Mouse (Mus musculus): ENCODE data around the gene H3f3a. TPM values are rescaled to one million over a fixed set of nuclear protein-coding genes. Genes with fewer than 3 reads are reported as not detected.
A peak's percentile ranks its signal among the peaks of the same experiment; 100 is the strongest.

The H3f3a gene
- polyA plus RNA-seq (2012; ENCODE audit: insufficient read depth, low replicate concordance), result 752 and 2,061 TPM in 2 replicates

- Histone ChIP-seq H3K9me3 (no peaks in the 10 kb centered on the region), H3K4me1 (peaks cover 37% of the 10 kb centered on the region), H3K4me3 (replicated peaks) (peak within 1 kb of the TSS; percentile 98), H3K36me3 (replicated peaks; ENCODE audit: low read length) (peaks cover 43% of the 10 kb centered on the region), H3K27me3 (replicated peaks) (no peaks in the 10 kb centered on the region)
- TF ChIP-seq FLI1 (IDR thresholded peaks at IDR 0.05; ENCODE audit: low read length) (no peak), GATA1 (IDR thresholded peaks at IDR 0.05; ENCODE audit: borderline replicate concordance, low read length) (no peak)
These were observed at the start of gene H3f3a for GRCm38 (mm10) chr1:180813885-180814740. TSS of gene H3f3a (minus strand) at chr1:180813943.

- Histone ChIP-seq H3K9me3 (no peaks in the 10 kb centered on the region), H3K27me3 (replicated peaks) (no peaks in the 10 kb centered on the region), H3K36me3 (replicated peaks; ENCODE audit: low read length) (peaks cover 98% of the 10 kb centered on the region), H3K4me1 (peaks cover 73% of the 10 kb centered on the region), H3K4me3 (replicated peaks) (no peak overlapping the region)
- no peak for TF ChIP-seq GATA1 (IDR thresholded peaks at IDR 0.05; ENCODE audit: borderline replicate concordance, low read length)
- TF ChIP-seq FLI1 (IDR thresholded peaks at IDR 0.05; ENCODE audit: low read length), result no peak
These were observed 46.3 kb upstream of the H3f3a start for GRCm38 (mm10) chr1:180860030-180860429.

GRCm38 (mm10) chr1:180858763-180859162 lies 45.0 kb upstream of the H3f3a start:
- no peaks in the 10 kb centered on the region for H3K9me3 ChIP-seq
- peaks cover 72% of the 10 kb centered on the region for H3K4me1 ChIP-seq
- H3K36me3 ChIP-seq (replicated peaks; ENCODE audit: low read length), result peaks cover 94% of the 10 kb centered on the region
- no peaks in the 10 kb centered on the region for H3K27me3 ChIP-seq (replicated peaks)
- TF ChIP-seq GATA1 (IDR thresholded peaks at IDR 0.05; ENCODE audit: borderline replicate concordance, low read length) (no peak), FLI1 (IDR thresholded peaks at IDR 0.05; ENCODE audit: low read length) (no peak)
- no peak overlapping the region for H3K4me3 ChIP-seq (replicated peaks)

- Histone ChIP-seq H3K9me3 (no peaks in the 10 kb centered on the region), H3K27me3 (replicated peaks) (no peaks in the 10 kb centered on the region), H3K36me3 (replicated peaks; ENCODE audit: low read length) (peaks cover 26% of the 10 kb centered on the region), H3K4me1 (peaks cover 64% of the 10 kb centered on the region), H3K4me3 (replicated peaks) (peak within 1 kb of the TSS; percentile 91)
- peak; percentile 95 for TF ChIP-seq GATA1 (IDR thresholded peaks at IDR 0.05; ENCODE audit: borderline replicate concordance, low read length)
- peak; percentile 98 for TF ChIP-seq FLI1 (IDR thresholded peaks at IDR 0.05; ENCODE audit: low read length)
These were observed 36.9 kb upstream of the H3f3a start, which contains the start of gene Sde2 for GRCm38 (mm10) chr1:180850316-180851270. TSS of gene Sde2 (plus strand) at chr1:180851127.

GRCm38 (mm10) chr1:180849701-180850301 lies 36.1 kb upstream of the H3f3a start:
- peak overlapping the region; percentile 91 for H3K4me3 ChIP-seq (replicated peaks)
- H3K4me1 ChIP-seq, result peaks cover 61% of the 10 kb centered on the region
- no peaks in the 10 kb centered on the region for H3K27me3 ChIP-seq (replicated peaks)
- H3K9me3 ChIP-seq, result no peaks in the 10 kb centered on the region
- H3K36me3 ChIP-seq (replicated peaks; ENCODE audit: low read length), result peaks cover 19% of the 10 kb centered on the region
- TF ChIP-seq FLI1 (IDR thresholded peaks at IDR 0.05; ENCODE audit: low read length), result no peak
- TF ChIP-seq GATA1 (IDR thresholded peaks at IDR 0.05; ENCODE audit: borderline replicate concordance, low read length), result no peak

- no peaks in the 10 kb centered on the region for H3K27me3 ChIP-seq (replicated peaks)
- H3K9me3 ChIP-seq, result no peaks in the 10 kb centered on the region
- peaks cover 57% of the 10 kb centered on the region for H3K4me1 ChIP-seq
- no peak for TF ChIP-seq GATA1 (IDR thresholded peaks at IDR 0.05; ENCODE audit: borderline replicate concordance, low read length)
- H3K36me3 ChIP-seq (replicated peaks; ENCODE audit: low read length), result peaks cover 13% of the 10 kb centered on the region
- H3K4me3 ChIP-seq (replicated peaks), result peak overlapping the region; percentile 91
These were observed 34.9 kb upstream of the H3f3a start for GRCm38 (mm10) chr1:180848511-180849241.

GRCm38 (mm10) chr1:180848114-180848510 lies 34.4 kb upstream of the H3f3a start:
- peak overlapping the region; percentile 91 for H3K4me3 ChIP-seq (replicated peaks)
- peaks cover 10% of the 10 kb centered on the region for H3K36me3 ChIP-seq (replicated peaks; ENCODE audit: low read length)
- no peaks in the 10 kb centered on the region for H3K9me3 ChIP-seq
- no peaks in the 10 kb centered on the region for H3K27me3 ChIP-seq (replicated peaks)
- TF ChIP-seq FLI1 (IDR thresholded peaks at IDR 0.05; ENCODE audit: low read length) (no peak), GATA1 (IDR thresholded peaks at IDR 0.05; ENCODE audit: borderline replicate concordance, low read length) (no peak)
- peaks cover 51% of the 10 kb centered on the region for H3K4me1 ChIP-seq

GRCm38 (mm10) chr1:180841561-180842300 lies 28.0 kb upstream of the H3f3a start:
- no peak overlapping the region for H3K4me3 ChIP-seq (replicated peaks)
- no peaks in the 10 kb centered on the region for H3K9me3 ChIP-seq
- no peaks in the 10 kb centered on the region for H3K36me3 ChIP-seq (replicated peaks; ENCODE audit: low read length)
- no peaks in the 10 kb centered on the region for H3K27me3 ChIP-seq (replicated peaks)
- TF ChIP-seq GATA1 (IDR thresholded peaks at IDR 0.05; ENCODE audit: borderline replicate concordance, low read length), result no peak
- TF ChIP-seq FLI1 (IDR thresholded peaks at IDR 0.05; ENCODE audit: low read length), result no peak
- H3K4me1 ChIP-seq, result peaks cover 43% of the 10 kb centered on the region

All from megakaryocyte, embryonic 14.5 days (primary cell).